8 mouse cellular contexts compared by ENCODE assay signal in genomic region chrX:109094800-109095199, GRCm38 (mm10). TPM values are rescaled to one million over a fixed set of nuclear protein-coding genes. Genes with fewer than 3 reads are reported as not detected.
DNase-seq lines count a peak whose midpoint lies in the region; ATAC-seq and TF ChIP-seq lines count a peak whose summit lies in the region.

No protein-coding gene starts in this region.

- H3K4me2 ChIP-seq in heart, embryonic 14.5 days (ENCODE audit: low read length) = peak overlapping the region; percentile 53

- no peaks in the 10 kb centered on the region for H3K9me3 ChIP-seq in heart, embryonic 14.5 days (ENCODE audit: control insufficient read depth, low read length)
- H3K9me3 ChIP-seq in MEL (replicated peaks; ENCODE audit: insufficient read depth, low read length) = no peaks in the 10 kb centered on the region
- no peaks in the 10 kb centered on the region for H3K9me3 ChIP-seq in hindbrain, embryonic 10.5 days
- no peaks in the 10 kb centered on the region for H3K9me3 ChIP-seq in megakaryocyte, embryonic 14.5 days

- H3K79me2 ChIP-seq in MEL (ENCODE audit: control insufficient read depth, insufficient read depth, low read length, poor library complexity) = peaks cover 31% of the 10 kb centered on the region

- no peaks in the 10 kb centered on the region for H3K27me3 ChIP-seq in heart, embryonic 14.5 days (ENCODE audit: control insufficient read depth, insufficient read depth, low read length)
- H3K27me3 ChIP-seq in MEL (ENCODE audit: control insufficient read depth in 1 of 2, insufficient read depth in 2 of 2, low read length in 2 of 2) = no peaks in the 10 kb centered on the region
- no peaks in the 10 kb centered on the region for H3K27me3 ChIP-seq in hindbrain, embryonic 10.5 days (ENCODE audit: insufficient read depth, poor library complexity, severe bottlenecking)
- peaks cover 2% of the 10 kb centered on the region for H3K27me3 ChIP-seq in megakaryocyte, embryonic 14.5 days (replicated peaks)

- H3K9ac ChIP-seq in heart, embryonic 14.5 days (ENCODE audit: low read length) = peak overlapping the region; percentile 79
- peak overlapping the region; percentile 80 for H3K9ac ChIP-seq in MEL (ENCODE audit: control insufficient read depth, low read depth, low read length, poor library complexity, severe bottlenecking)

- no peak for TF ChIP-seq POLR2A in MEL (IDR thresholded peaks at IDR 0.05; ENCODE audit: control insufficient read depth in 1 of 2, insufficient read depth in 1 of 2, low read depth in 1 of 2, low read length in 2 of 2, poor library complexity in 1 of 2)

- DNase-seq in heart, postnatal 36 days = no peak
- DNase-seq in MEL (ENCODE audit: low read depth, low spot score) = no peak
- no peak for DNase-seq in hindbrain, embryonic 10.5 days (ENCODE audit: low spot score)
- DNase-seq in testis, postnatal 14 days (ENCODE audit: low spot score) = no peak
- no peak for DNase-seq in urinary bladder, adult 2 months (ENCODE audit: low spot score)
- DNase-seq in adrenal gland, adult (ENCODE audit: inconsistent age in 2 of 2, low spot score in 1 of 2) = no peak

- no peaks in the 10 kb centered on the region for H3K36me3 ChIP-seq in heart, embryonic 14.5 days (ENCODE audit: control insufficient read depth, insufficient read depth, low read length)
- peaks cover 0 to 31% of the 10 kb centered on the region in 2 experiments; a peak in 3 of 4 replicates for H3K36me3 ChIP-seq in MEL (ENCODE audit: control insufficient read depth in 1 of 2, insufficient read depth in 2 of 2, low read length in 2 of 2)
- no peaks in the 10 kb centered on the region for H3K36me3 ChIP-seq in hindbrain, embryonic 10.5 days
- no peaks in the 10 kb centered on the region for H3K36me3 ChIP-seq in megakaryocyte, embryonic 14.5 days (replicated peaks; ENCODE audit: low read length)

- no peak for TF ChIP-seq CTCF in MEL (IDR thresholded peaks at IDR 0.05 in 2 of 3, conservative IDR thresholded peaks at IDR 0.05 in 1 of 3; ENCODE audit: control insufficient read depth in 1 of 3, insufficient read depth in 1 of 3, low read depth in 2 of 3, low read length in 3 of 3, poor library complexity in 1 of 3, severe bottlenecking in 1 of 3)

- H3K4me1 ChIP-seq in heart, embryonic 14.5 days (ENCODE audit: control insufficient read depth in 2 of 2, insufficient read depth in 2 of 2, low read length in 2 of 2) = no peaks in the 10 kb centered on the region
- peaks cover 11 to 20% of the 10 kb centered on the region in 2 experiments for H3K4me1 ChIP-seq in MEL (ENCODE audit: control insufficient read depth in 1 of 2, insufficient read depth in 2 of 2, low read length in 2 of 2)
- no peaks in the 10 kb centered on the region for H3K4me1 ChIP-seq in hindbrain, embryonic 10.5 days (replicated peaks)
- H3K4me1 ChIP-seq in megakaryocyte, embryonic 14.5 days = peaks cover 7% of the 10 kb centered on the region; the same call in 1 of the 2 replicates

- no peak for ATAC-seq in heart, embryonic 14.5 days (ENCODE audit: insufficient number of reproducible peaks, insufficient read depth, low FRiP score, low read depth)

- H3K4me3 ChIP-seq in heart, embryonic 14.5 days (ENCODE audit: control insufficient read depth in 1 of 2, insufficient read depth in 1 of 2, low read depth in 1 of 2, low read length in 2 of 2) = peak overlapping the region; percentile 58 to 77; a peak in 3 of 4 replicates
- H3K4me3 ChIP-seq in MEL (ENCODE audit: control insufficient read depth in 1 of 2, insufficient read depth in 1 of 2, low read depth in 2 of 2, low read length in 2 of 2) = peak overlapping the region; percentile 84 to 87
- H3K4me3 ChIP-seq in hindbrain, embryonic 10.5 days = peak overlapping the region; percentile 56
- H3K4me3 ChIP-seq in megakaryocyte, embryonic 14.5 days (replicated peaks) = peak overlapping the region; percentile 93

- intact Hi-C loops in heart, postnatal 36 days (cut with DNase I) = loop anchor here (5.0 kb wide), 3 partner anchors 38 to 98 kb away; partner anchors contain the start of gene Hmgn5

- H3K27ac ChIP-seq in heart, embryonic 14.5 days (replicated peaks in 1 of 2; ENCODE audit: control insufficient read depth in 1 of 2, insufficient read depth in 1 of 2, low read depth in 2 of 2, low read length in 2 of 2) = peak overlapping the region in 1 of 2 experiments; percentile 87; a peak in 3 of 4 replicates
- peak overlapping the region; percentile 90 for H3K27ac ChIP-seq in MEL (ENCODE audit: control insufficient read depth, low read depth, low read length)
- H3K27ac ChIP-seq in hindbrain, embryonic 10.5 days = peak overlapping the region; percentile 91

- TF ChIP-seq EP300 in MEL (IDR thresholded peaks at IDR 0.05; ENCODE audit: low read depth in 1 of 2, low read length in 2 of 2) = no peak

- WGBS in heart, embryonic 14.5 days = 12% methylated on average over 4 of the region's 4 CpGs
- WGBS in hindbrain, embryonic 10.5 days = 15% methylated on average over 4 of the region's 4 CpGs

- TF ChIP-seq RAD21 in MEL (IDR thresholded peaks at IDR 0.05; ENCODE audit: low read depth, low read length) = no peak

TF ChIP-seq in MEL, 35 proteins besides CTCF, POLR2A, EP300 and RAD21:
- no peak for TF ChIP-seq TAL1 (IDR thresholded peaks at IDR 0.05; ENCODE audit: low read length)

RNA-seq across cellular contexts. Expression of gene Sh3bgrl, which starts 0.4 kb away (rescaled TPM):
- 88.6 and 94.6 TPM in 2 replicates for polyA plus RNA-seq in heart, embryonic 14.5 days (2014; fragmentation: Nextera tagmentation; extraction: Ambion mirVana)
- total RNA-seq in heart, postnatal 36 days (2021) = 10 to 100 TPM; 34.1 to 41.5 TPM
- total RNA-seq in MEL (2012; rRNA removed) = 79.7 and 83.6 TPM in 2 replicates
- polyA plus RNA-seq in MEL (2012; ENCODE audit: insufficient read depth in 1 of 2, insufficient read length in 2 of 2, low read depth in 1 of 2, low replicate concordance in 2 of 2, missing spikeins in 1 of 2) = 100 to 1,000 TPM in 1 of 2 experiments, 10 to 100 TPM in 1; 50.5 to 126 TPM
- 135 and 146 TPM in 2 replicates for polyA plus RNA-seq in hindbrain, embryonic 10.5 days (2016; fragmentation: Nextera tagmentation; extraction: Ambion mirVana)
- polyA plus RNA-seq in megakaryocyte, embryonic 14.5 days (2012; ENCODE audit: insufficient read depth, low replicate concordance) = 5.4 TPM in 1 of 2 replicates, not detected in the other
- 148 and 211 TPM in 2 replicates for polyA plus RNA-seq in urinary bladder, adult 2 months (2012; rRNA removed)
